Mouse (Mus musculus) layer of hippocampus, postnatal 36 days (tissue): ENCODE data around the gene Irgc1. TPM values are rescaled to one million over a fixed set of nuclear protein-coding genes. Genes with fewer than 3 reads are reported as not detected.

Experiments
- DNase-seq, 2 experiments: peaks; one replicate each; pipeline ENCODE4 v3.0.0; 2022
- total RNA-seq, 2 experiments: library from RNA; stranded (reverse); gene quantifications; 2 replicates each; pipeline ENCODE4 v1.2.3; 2021

Irgc1 gene
- total RNA-seq, 2 experiments from 2014 or later = not detected

DNA sequence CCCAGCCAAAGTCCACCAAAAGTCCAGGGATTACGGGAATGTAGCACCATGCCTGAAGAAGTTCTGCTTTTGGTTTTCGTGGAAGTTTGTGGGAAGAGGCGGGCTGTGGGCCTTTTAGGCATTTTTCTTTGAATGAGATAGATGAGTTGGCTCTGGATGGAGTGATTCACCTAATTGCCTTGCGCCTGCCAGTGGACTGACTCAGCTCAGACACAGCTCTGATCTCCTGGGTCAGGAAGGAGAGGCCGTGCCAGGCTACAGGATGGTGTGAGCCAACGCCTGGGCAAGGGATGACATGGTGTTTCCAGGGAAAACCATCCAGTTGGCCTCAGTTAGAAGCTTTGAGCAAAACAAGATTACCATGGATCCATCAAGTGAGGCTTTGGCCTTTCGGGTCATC lies 18.3 kb upstream of the Irgc1 start:
- no peak for DNase-seq

DNA sequence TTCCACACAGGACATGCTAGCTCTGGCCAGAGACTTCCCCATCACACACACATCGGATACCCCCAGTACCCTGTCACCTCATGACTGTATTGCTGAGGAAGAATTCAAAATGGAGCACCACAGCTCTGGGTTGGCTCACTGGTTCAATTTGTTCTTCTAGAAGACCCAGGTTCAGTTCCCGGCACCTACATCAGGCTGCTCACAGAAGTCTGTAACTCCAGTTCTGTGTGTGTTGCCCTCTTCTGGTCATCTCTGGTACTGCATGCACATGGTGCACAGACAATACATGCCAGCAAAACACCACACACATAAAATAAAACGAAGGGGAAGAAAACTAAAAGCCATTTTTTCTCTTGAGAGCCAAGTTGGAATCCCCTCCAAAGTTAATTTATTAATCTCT lies 17.0 kb upstream of the Irgc1 start:
- DNase-seq = no peak

DNA sequence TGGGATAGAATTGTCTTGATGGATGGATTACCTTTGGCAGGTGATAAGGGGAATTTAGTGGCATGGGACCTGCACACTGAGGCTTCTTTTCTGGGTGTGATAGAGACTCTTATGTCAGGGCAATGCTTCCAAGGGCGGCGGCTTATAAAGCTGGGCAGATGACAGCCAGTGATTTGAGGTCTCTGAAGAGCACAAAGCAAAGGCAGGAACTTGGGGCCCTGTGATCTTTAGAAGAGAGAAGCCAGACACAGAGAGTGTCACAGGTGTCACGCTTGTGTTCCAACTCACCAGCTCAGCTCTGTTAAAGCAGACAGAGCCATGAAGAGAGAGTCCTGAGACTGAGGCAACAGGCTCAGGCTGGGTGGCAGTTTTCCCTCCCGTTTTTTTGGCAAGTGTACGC lies 15.8 kb upstream of the Irgc1 start:
- no peak for DNase-seq

DNA sequence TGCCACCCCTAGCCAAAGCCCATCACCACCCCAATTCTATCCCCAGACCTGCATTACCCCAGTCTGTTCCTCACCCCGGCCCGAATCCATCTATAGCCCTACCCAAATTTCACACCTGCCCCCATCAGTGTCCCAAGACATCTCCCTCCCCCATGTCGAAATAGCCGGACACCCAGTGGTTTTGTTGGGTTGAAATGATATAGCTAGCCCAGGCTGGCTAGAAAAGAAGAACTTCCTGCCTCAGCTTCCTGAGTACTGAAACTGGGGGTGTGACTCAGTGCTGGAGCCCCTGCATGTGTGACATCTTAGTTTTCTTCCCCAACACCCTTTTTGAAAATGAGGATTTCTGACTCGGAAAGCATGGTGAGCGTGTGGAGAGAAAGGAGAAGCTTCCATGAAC lies 14.7 kb upstream of the Irgc1 start:
- DNase-seq = no peak

DNA sequence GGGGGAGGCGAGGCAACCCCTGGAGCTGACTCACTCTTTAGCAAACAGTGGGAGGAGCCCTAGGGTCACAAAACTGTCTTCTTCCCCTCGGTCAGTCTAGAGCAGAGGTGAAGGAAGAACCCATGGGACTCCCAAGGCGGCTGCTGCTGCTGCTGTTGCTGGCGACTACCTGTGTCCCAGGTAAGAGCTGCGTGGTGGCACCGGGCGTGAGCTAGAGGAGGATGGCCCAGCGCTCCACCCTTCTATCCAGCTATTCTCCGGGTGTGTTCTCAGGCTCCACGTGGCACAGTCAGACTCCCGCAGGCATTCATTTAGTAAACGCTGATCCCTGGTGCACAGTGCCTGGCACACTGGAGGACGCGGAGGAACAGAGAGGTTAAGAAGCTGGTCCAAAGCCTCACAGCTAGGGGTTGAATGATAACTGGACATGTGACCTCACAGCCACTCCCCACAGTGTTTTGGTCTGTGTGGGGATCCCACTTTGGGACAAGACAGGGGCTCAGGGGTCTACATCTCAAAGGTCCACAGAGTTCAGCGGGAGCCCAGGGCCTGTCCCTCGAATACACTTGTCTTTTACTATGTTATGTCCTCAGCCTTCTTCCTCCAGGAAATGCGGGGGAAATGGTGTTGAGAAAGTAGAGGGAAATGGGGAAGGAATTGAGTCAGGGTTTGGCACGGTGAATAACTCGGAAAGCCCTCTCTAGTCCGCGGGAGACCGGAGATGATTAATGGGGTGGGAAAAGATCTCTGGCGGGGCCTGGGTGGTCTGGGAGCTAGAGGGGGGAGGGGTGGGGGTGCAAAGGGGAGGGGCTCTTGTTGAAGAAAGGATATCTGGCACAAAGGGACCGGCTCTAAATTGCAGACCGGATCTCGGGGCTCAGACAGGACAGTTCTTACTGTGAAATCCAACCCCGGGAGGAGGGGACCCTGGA lies 10.6 kb upstream of the Irgc1 start, which contains the start of gene Plaur:
Gene Plaur (plus strand): TSS at position 97 of the 932 bp plus-strand sequence.
- DNase-seq = no peak

DNA sequence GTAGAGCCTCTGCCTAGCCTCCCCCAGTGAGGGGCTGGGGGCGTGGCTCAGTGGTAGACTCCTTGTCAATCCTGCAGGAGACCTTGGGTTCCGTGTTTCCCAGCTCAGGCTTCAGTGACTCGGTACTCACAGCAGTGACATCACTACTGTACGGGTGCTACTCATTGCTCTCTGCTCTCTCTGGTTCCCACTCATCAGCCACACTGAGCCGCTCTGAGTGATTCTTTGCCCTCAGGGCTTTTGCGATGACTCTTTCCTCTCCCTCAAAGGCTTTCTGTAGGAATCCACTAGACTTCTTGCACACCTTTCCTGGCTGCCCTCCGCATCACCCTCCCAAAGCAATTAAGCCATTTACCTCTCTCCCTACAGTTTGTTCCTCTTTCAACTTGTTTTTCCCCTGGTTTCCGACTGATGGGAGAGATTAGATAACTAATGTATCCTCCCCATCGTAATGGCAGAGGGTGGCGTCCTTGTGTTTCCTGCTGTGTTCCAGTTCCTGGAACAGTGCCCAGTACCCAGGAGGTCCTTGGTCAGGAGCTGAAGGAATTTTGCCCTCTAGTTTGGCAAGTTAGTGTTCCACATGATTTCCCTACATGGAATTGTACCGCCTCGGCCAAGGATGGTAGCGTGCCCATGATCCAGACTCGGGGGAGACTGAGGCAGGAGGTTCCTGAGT lies 9.4 kb upstream of the Irgc1 start:
- no peak for DNase-seq

DNA sequence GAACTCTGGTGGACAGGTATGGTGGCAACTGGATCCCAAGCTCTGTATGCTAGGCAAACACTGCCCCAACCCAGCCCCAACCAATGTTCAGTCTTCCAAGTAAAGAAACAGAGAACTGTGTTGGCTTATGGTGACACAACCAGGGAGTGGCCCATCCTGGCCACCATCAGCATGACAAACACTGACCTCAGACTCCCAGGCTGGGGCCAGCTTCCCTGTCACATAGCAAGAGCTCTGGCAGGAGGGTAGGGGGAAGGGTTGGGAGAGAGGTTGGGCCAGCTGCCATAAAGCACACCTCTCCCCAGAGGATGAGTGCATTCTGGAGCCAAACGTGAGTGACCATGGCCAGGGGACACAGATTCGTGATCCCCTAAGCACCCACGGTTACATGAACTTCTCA lies 7.7 kb upstream of the Irgc1 start:
- DNase-seq = no peak

DNA sequence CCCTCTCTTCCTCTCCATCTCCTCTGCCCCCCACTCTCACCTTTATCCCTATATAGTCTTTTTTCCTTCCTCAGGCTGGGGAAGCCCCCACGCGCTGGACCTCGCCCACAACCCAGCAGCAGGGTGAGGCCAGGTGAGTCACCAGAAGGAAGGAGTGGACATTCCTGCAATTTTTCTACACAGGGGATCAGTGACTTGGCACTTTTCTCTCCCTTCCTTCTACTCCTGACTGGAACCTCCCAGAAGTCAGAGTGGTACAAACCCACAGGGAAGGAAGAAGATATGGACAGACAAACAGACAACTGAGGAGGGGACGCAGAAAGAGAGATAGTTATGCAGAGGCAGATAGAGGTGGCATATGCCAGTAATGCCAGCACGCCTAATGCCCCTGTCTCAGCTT lies 7.3 kb upstream of the Irgc1 start:
- DNase-seq = no peak

- DNase-seq = no peak
Observed at GRCm38 (mm10) chr7:24457726-24458370, 5.8 kb upstream of the Irgc1 start.

GRCm38 (mm10) chr7:24455726-24456125 lies 3.6 kb upstream of the Irgc1 start:
- no peak for DNase-seq

- no peak for DNase-seq
Observed at GRCm38 (mm10) chr7:24454199-24454598, 2.1 kb upstream of the Irgc1 start.

GRCm38 (mm10) chr7:24450585-24451017 lies 1.5 kb downstream of the Irgc1 start:
- no peak for DNase-seq

- no peak for DNase-seq
Observed at GRCm38 (mm10) chr7:24448782-24449517, 3.1 kb downstream of the Irgc1 start.

GRCm38 (mm10) chr7:24446697-24447340 lies 5.3 kb downstream of the Irgc1 start:
- no peak for DNase-seq

DNA sequence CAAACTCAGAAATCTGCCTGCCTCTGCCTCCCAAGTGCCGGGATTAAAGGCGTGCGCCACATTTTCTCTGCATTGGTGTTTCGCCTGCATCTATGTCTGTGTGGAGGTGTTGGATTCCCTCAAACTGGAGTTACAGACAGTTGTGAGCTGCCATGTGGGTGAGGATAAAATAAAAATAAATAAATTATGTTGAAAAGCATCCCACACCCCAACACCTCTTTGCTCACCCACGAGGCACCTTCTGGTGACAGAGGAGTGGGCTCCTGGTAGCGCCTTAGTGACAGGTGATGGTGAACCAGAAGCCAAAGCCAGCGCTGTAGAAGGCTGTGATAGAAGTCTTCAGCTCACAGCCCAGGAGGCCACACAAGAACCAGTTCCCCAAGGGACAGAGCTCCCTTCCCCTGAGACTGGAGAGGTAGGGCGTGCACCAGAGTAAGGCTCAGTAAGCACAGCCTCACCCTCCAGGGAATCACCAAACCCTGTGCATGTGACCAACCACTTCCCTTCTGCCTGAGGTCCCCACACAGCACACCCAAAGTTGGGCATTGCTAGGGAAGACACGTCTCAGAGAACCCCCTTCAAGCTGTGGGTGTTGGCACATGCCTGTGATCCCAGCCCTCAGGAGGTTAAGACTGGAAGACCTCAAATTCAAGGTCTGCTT lies 6.7 kb downstream of the Irgc1 start:
- DNase-seq = no peak

- DNase-seq = no peak
Observed at GRCm38 (mm10) chr7:24442313-24442712, 9.8 kb downstream of the Irgc1 start.

DNA sequence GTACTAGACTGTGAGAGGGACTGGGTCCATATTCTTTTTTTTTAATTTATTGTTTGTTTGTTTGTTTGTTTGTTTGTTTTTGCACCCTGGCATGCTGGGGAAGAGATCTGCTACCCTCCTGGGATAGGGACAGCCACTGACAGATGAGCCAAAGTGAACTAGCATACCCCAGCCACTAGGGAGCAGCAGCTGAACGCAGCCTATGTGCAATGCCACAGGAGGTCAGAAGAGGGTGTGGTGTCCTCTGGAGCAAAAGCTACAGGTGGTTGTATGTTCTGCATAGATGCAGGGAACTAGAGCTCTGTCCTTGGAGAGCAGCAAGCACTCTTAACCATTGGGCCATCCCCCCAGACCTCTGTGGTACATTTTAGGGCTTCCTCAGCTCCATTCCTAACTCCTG lies 10.3 kb downstream of the Irgc1 start:
- DNase-seq = peak; percentile 33 to 47

GRCm38 (mm10) chr7:24439891-24440290 lies 12.2 kb downstream of the Irgc1 start:
- DNase-seq = no peak

DNA sequence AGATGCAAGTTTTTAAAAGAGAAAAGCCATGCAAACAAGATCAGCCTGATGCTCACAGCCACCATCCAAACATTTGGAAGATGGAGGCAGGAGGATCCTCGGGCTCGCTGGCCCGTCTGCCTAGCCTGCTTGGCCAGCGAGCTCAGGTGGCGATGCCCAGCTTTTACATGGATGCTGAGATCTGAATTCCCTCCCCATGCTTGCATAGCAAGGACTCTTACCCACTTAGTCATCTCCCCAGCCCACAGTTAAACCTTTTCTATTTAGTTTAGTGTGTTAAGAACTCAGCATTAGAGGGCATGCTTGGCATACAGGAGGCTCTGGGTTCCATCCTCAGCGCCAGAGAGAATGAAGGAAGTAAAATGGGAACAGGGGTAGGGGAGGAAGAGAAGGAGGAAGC lies 12.9 kb downstream of the Irgc1 start:
- DNase-seq = no peak

- DNase-seq = peak in 1 of 2 experiments; percentile 25
Observed at GRCm38 (mm10) chr7:24437981-24438380, 14.1 kb downstream of the Irgc1 start.

DNA sequence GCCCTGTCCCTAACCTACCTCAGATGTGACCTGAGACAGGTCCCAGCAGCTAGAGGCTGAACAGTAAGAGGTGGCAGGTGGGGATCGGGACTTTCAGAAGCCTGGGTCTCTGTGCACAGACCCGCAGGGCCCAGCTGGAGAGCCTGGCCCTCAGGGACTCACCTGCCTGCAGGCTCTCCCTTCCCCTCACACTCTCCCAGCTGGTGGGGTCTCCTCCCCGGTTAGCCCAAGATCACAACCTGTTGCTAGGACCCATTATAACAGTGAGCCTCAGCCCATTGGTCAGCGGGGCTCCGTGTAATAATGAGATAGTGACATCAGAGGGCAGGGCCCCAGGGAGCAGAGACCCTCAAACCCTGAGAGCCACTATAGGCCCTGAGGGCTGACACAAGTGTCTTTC lies 16.8 kb downstream of the Irgc1 start:
- DNase-seq = no peak
